Mouse (Mus musculus) liver, embryonic 14.5 days (tissue): ENCODE data around the gene Mettl4.

ENCODE experiments used
- CTCF ChIP-seq: IDR thresholded peaks from 2 replicates; pipeline ENCODE4 v1.5.1; 2016; ENCODE audit warnings: antibody characterized with exemption, low read depth, control low read depth
- EP300 ChIP-seq: IDR thresholded peaks from 2 replicates; pipeline ENCODE4 v1.6.1; 2016; ENCODE audit warnings: antibody characterized with exemption, low read depth

DNA sequence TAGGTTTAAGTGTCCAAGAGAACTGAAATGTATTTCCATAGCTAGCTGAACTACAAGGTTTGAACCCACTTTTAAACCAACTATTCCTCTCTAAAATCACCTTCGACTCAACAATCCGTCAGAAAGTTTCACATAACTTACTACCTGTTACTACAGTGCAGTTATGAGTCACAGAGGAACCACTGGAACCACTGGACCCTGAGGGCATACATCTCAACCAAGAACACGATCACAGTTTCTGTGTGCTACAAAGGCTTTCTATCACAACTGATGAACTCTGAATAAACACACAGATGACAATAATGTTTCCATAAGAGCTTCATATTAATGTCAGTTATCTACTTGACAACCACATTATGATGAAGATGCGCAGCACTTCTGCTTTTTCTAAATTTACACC is 11.6 kb downstream of the Mettl4 start:
- no peak for TF ChIP-seq CTCF
- no peak for TF ChIP-seq EP300
